Comparison of ENCODE assay signal across 13 mouse cellular contexts in the genomic region with DNA sequence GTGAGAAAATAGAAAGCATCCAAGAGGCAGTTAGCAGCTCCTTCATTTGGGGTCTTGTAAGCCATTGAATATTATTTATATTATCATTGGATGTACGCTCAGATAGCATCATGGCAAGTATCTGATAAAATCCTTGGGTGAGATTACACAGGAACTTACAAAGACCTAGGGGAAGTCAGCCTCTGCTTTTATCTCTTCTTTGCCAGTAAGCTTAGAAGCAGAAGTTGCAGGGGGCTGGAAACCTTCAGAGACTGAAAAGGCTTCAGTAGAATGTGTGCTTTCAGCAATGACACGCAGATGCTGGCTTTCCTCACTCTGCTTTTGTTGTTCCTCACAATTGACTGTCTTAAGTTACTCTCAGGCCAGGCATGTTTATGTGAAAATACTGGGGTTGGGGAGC.
"Had no signal": no experiment of that assay in that cellular context is flagged by ENCODE, and none has a peak within 500 bp of the region (broad histone marks: within the 10 kb centered on the region; RNA-seq: fewer than 3 reads in every experiment).

No protein-coding gene starts in this region.

- H3K4me2 ChIP-seq: limb, embryonic 13.5 days; neural tube, embryonic 15.5 days; stomach, embryonic 15.5 days had no signal

- H3K27ac ChIP-seq: layer of hippocampus, adult 2 months; limb, embryonic 13.5 days; liver, embryonic 14.5 days; midbrain, embryonic 10.5 days; neural tube, embryonic 15.5 days; stomach, embryonic 15.5 days had no signal

- H3K36me3 ChIP-seq: limb, embryonic 13.5 days; midbrain, embryonic 10.5 days; neural tube, embryonic 15.5 days; stomach, embryonic 15.5 days had no signal

- H3K27me3 ChIP-seq: limb, embryonic 13.5 days; neural tube, embryonic 15.5 days; stomach, embryonic 15.5 days had no signal

- H3K9ac ChIP-seq: limb, embryonic 13.5 days; liver, embryonic 14.5 days; neural tube, embryonic 15.5 days; stomach, embryonic 15.5 days had no signal

- DNase-seq: left cerebral cortex, postnatal 4 days; lung, adult 18-20 months; midbrain, embryonic 14.5 days; right cerebral cortex, postnatal 14 days; thymus, adult 2 months; thymus, postnatal 25 days had no signal

- H3K4me1 ChIP-seq: limb, embryonic 13.5 days; midbrain, embryonic 10.5 days; neural tube, embryonic 15.5 days; stomach, embryonic 15.5 days had no signal

- H3K9me3 ChIP-seq: limb, embryonic 13.5 days; midbrain, embryonic 10.5 days; neural tube, embryonic 15.5 days; stomach, embryonic 15.5 days had no signal

- H3K4me3 ChIP-seq: layer of hippocampus, adult 2 months; limb, embryonic 13.5 days; midbrain, embryonic 10.5 days; myocyte; neural tube, embryonic 15.5 days; stomach, embryonic 15.5 days had no signal
